Mouse (Mus musculus): ENCODE data around the gene Mark2.

Gene Mark2

GRCm38 (mm10) chr19:7334049-7334448 is 7.6 kb downstream of the Mark2 start:
- no peak for DNase-seq (ENCODE audit: low spot score in 2 of 2)

GRCm38 (mm10) chr19:7321391-7321790 is 20.3 kb downstream of the Mark2 start:
- no peak for DNase-seq (ENCODE audit: low spot score in 2 of 2)

GRCm38 (mm10) chr19:7320181-7320580 is 21.5 kb downstream of the Mark2 start:
- no peak for DNase-seq (ENCODE audit: low spot score in 2 of 2)

DNA sequence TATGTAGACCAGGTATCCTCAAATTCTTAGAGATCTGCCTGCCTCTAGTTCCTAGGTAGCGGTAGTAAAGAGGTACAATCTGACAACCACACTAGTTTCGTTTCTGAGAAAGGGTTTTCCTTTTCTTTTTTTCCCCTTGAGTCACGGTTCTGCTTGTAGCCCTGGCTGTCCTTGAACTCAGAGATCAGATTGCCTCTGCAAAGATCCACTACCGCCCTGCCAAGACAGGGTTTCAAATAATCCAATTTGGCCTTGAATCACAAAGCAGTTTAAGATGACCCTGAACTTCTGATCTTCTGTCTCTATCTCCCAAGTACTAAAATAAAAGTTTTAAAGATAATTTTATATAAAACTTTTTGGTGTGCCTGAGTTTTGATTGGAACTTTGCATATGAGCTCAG is 23.9 kb downstream of the Mark2 start:
- no peak for DNase-seq (ENCODE audit: low spot score in 2 of 2)

DNA sequence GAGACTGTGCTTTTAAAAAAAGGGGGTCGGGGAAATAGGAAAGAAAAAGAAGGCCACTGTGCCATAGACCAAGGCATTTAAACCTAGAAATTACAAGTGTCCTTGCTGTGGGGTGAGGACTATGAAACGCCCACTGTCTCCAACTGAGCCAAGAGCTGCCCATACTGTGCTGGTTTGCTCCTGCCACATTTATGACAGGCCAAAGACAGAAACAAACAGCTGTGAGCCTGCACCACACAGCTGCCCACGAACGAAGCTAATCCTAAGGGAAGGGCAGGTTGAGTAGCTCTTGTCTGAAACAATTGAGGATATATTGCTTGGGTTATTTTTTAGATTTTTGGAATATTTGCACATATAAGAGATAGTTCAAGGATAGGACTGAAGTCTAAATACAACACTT is 24.8 kb downstream of the Mark2 start:
- no peak for DNase-seq (ENCODE audit: low spot score in 2 of 2)

DNA sequence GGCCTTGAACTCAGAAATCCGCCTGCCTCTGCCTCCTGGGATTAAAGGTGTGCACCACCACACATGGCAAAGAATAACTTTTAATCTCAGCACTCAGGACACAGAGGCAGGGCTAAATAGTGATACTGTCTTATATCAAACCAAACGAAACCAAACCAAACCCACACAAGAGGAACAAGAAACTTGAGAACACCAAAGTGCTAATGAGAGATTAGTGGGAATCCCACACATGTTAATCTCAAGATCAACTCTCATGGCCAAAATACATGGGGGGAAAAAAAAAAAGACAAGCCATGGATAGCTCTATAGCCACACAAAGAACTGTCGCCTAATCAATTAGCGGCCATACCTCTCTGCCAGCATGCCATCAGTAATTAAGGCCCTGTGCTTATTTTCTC is 26.1 kb downstream of the Mark2 start:
- no peak for DNase-seq (ENCODE audit: low spot score in 2 of 2)

DNA sequence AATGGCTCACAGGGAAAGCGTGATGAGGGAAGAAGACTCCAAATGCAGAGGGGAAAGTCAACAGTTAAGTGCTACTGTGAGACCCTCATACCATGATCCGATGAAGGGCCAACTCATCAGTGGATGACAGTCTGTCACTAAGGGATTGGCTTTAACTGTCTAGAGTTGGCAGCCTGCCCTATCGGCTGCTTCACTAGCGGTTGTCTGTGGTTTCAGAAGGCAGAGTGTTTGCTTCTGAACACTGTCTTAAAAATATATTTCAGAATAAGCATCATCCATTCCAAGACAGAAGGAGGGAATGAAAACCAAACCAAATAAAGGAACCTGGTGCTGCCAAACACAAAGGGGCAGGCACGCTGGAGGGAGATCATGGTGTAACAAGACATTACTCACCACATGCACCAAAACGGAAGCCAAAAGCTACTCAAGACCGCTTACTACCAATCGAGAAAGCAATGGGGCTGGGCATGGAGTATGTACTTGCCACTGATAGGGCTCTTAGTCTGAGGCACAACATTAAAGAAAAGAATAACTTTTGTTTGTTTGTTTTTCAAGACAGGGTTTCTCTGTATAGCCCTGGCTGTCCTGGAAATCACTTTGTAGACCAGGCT is 26.6 kb downstream of the Mark2 start:
- DNase-seq (ENCODE audit: low spot score in 2 of 2), result peak; percentile 77 to 79

GRCm38 (mm10) chr19:7313660-7314059 is 28.0 kb downstream of the Mark2 start:
- no peak for DNase-seq (ENCODE audit: low spot score in 2 of 2)

GRCm38 (mm10) chr19:7311306-7311705 is 30.4 kb downstream of the Mark2 start:
- DNase-seq (ENCODE audit: low spot score in 2 of 2), result no peak

DNA sequence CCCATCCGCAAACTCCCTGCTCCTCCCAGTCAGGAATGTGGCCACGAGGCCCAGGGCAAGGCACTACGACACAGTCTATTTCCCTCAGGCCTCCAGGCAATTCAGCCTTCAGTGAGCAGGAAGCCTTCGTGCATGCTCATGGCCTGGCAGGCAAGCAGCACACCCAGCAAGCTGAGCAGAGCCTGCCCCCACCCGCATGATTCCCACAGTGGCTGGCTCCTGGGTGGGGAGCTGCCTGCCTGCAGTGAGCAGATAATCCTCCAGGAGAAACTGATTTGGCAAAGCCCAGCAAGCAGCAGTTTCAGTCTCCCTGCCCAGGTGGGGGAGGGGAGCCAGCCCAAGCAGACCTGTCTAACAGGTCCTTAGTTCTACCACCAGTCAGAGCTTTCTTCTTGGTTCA is 31.0 kb downstream of the Mark2 start:
- peak in 1 of 2 experiments; percentile 46 for DNase-seq (ENCODE audit: low spot score in 2 of 2)

- DNase-seq (ENCODE audit: low spot score in 2 of 2), result no peak
Measured at GRCm38 (mm10) chr19:7309738-7310330, 31.8 kb downstream of the Mark2 start.

GRCm38 (mm10) chr19:7307995-7308770 is 33.5 kb downstream of the Mark2 start:
- peak; percentile 51 to 60 for DNase-seq (ENCODE audit: low spot score in 2 of 2)

GRCm38 (mm10) chr19:7306968-7307367 is 34.7 kb downstream of the Mark2 start:
- no peak for DNase-seq (ENCODE audit: low spot score in 2 of 2)

DNA sequence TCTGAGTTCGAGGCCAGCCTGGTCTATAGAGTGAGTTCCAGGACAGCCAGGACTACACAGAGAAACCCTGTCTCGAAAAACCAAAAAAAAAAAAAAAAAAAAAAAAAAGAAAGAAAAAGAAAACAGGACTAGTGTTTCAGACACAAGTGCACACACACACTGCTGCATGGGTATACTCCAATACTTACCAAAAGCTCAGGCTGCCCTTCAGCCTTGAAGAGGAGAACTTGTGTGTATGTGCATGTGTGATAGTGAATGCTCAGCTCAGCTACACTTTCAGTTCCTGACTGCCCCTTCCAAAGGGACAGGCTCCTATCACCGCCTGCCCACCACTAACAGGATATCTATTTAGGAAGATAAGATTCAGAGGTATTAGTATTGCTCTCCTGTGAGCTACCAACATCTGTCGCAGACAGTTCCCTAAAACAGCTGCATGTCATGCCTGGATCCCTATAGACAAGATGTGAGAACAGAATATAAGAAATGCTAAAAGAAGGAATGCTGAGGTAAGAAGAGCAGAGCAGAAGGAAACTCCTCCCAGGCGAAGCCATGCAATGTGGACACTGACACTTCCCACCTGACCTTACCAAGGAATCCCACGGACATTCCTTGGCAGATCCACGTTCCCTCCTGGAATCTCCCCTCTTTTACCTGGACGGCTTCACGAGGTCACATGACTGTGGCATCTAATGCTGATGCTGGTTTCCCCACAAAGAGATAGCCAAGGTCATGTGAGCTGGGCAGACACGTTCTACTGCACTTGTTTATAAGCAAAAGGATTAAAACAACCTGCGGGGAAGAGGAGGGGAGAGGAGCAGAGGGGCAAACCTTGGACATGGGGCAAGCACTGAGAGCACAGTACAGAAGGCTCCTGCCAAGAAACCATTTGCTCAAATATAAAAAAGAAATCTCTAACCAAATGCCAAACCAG is 36.0 kb downstream of the Mark2 start:
- no peak for DNase-seq (ENCODE audit: low spot score in 2 of 2)

- no peak for DNase-seq (ENCODE audit: low spot score in 2 of 2)
Measured at GRCm38 (mm10) chr19:7304801-7305200, 36.9 kb downstream of the Mark2 start.

DNA sequence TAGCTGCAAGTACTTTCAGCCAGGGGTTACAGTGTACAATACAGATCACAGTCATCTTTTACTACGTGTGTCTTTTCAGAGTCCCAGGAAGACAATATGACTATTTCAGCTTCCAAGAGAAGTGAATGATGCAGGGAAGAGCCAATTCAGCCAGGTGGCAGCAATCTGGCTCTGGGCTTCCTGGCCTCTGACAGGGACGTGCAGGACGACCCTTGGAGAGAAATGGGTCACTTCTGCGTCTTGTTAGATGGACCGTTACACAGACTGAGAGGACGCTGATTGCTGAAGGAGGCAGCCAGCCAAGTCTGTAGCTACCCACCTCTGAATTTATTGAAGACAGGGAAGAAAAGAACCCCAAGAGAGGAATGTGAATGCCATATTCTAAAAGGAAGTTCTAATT is 37.9 kb downstream of the Mark2 start:
- DNase-seq (ENCODE audit: low spot score in 2 of 2), result no peak

GRCm38 (mm10) chr19:7302493-7302797 is 39.2 kb downstream of the Mark2 start:
- DNase-seq (ENCODE audit: low spot score in 2 of 2), result no peak

DNA sequence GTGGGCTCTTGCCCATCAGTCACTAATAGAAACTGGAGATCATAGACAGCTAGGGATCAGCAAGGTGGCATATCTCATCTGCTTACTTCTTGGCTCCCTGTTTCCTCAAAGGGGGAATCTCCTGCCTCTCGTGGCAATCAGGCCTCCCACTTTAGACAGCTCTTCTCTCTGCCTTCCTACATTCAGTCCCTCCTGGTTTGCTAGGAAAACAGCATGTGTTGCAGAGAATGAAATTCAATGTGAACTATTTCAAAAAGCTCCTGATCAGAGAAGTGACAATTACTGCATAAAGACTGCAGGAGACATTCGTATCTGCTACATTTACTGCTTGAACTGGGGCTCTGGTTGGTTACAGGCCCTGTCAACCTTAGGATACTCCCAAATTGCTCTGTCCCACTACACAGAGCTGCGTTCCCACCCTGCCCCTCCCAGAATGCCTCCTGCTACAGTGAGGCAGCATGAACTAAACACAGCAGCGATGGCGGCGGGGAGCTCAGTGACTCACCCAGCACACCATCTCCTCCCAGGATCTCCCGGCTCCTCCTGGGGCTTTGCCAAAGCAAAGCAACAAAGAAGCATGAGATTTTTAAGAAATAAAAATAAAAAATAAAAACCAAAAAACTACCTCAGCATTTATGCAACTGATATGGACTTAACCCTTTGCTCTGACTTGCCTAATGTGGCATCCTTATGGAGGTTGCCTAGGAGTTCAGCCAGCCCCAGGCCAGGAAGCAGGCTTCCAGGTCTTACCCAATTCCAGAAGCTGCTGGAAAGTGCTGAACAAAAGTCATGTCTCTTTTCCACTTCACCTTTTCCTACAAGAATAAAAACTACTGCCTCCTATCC is 39.8 kb downstream of the Mark2 start:
- peak; percentile 65 to 72 for DNase-seq (ENCODE audit: low spot score in 2 of 2)

GRCm38 (mm10) chr19:7300078-7300477 is 41.6 kb downstream of the Mark2 start:
- DNase-seq (ENCODE audit: low spot score in 2 of 2), result no peak

GRCm38 (mm10) chr19:7299052-7299451 is 42.6 kb downstream of the Mark2 start:
- peak; percentile 80 to 90 for DNase-seq (ENCODE audit: low spot score in 2 of 2)

DNA sequence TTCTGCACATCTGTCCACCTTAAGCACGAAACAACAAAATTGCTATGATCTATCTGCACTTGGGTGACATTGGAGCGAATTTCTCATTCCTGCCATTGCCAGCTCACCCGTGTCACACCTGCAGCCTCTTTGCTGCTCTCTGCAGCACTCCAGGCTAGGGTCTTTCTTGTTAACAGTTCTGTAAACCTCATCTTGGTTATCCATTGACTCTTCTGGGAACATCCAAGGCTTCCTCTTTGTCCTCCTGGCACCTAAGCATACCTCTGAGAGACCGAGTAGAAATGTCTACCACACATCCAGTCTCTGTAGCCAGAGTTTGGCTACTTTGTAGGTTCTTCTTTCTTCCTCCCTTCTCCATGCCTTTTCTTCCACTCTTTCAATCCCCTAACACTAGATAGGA is 45.7 kb downstream of the Mark2 start:
- no peak for DNase-seq (ENCODE audit: low spot score in 2 of 2)

All from right cerebral cortex, postnatal 10 days (tissue).